Mouse (Mus musculus) neural tube, embryonic 14.5 days (tissue): ENCODE measurements around the gene Cbfb. TPM values are rescaled to one million over a fixed set of nuclear protein-coding genes. Genes with fewer than 3 reads are reported as not detected.
"Not testable (repeated sequence)": the region's sequence is repeated elsewhere in the genome, so short reads cannot be mapped to it uniquely, and the experiment has no call there.

Experiments
- ATAC-seq: fragments of 200-750 bp; cut with Nextera tagmentation; 2 replicates; pipeline ENCODE4 v1.8.0; 2017; ENCODE audit warnings: low read depth, mild to moderate bottlenecking, moderate TSS enrichment, moderate library complexity
- H3K27ac ChIP-seq: fragments of 300-500 bp; sonication (generic); 2 replicates; pipeline ENCODE4 v1.5.1; 2014; ENCODE audit warnings: low read depth, mild to moderate bottlenecking, control low read depth, low read length, moderate library complexity, mixed read lengths
- H3K27me3 ChIP-seq: fragments of 300-500 bp; sonication (generic); 2 replicates; pipeline ENCODE4 v1.6.1; 2014; ENCODE audit warnings: low read length; ENCODE audit not compliant: control insufficient read depth, insufficient read depth
- H3K36me3 ChIP-seq: fragments of 300-500 bp; sonication (generic); 2 replicates; pipeline ENCODE4 v1.6.1; 2014; ENCODE audit warnings: low read length, mixed read lengths; ENCODE audit not compliant: control insufficient read depth, insufficient read depth
- H3K4me1 ChIP-seq: fragments of 300-500 bp; sonication (generic); 2 replicates; pipeline ENCODE4 v1.6.1; 2014; ENCODE audit warnings: low read length; ENCODE audit not compliant: control insufficient read depth, insufficient read depth
- H3K4me2 ChIP-seq: fragments of 300-500 bp; sonication (generic); 2 replicates; pipeline ENCODE4 v1.6.1; 2014; ENCODE audit warnings: mild to moderate bottlenecking, low read depth, low read length, control low read depth
- H3K4me3 ChIP-seq: fragments of 300-500 bp; sonication (generic); 2 replicates; pipeline ENCODE4 v1.5.1; 2014; ENCODE audit warnings: low read depth, low read length, control low read depth, mixed read lengths
- H3K9ac ChIP-seq: fragments of 300-500 bp; sonication (generic); replicated peaks from 2 replicates; pipeline ENCODE4 v1.6.1; 2014; ENCODE audit warnings: low read depth, mild to moderate bottlenecking, control low read depth, low read length, mixed read lengths
- H3K9me3 ChIP-seq: fragments of 300-500 bp; sonication (generic); 2 replicates; pipeline ENCODE4 v1.6.1; 2016; ENCODE audit warnings: low read length; ENCODE audit not compliant: control insufficient read depth
- WGBS: fragments of 180-500 bp; shearing (Covaris S2); extraction: QIAGEN DNeasy Blood & Tissue Kit; methylation state at CpG from one replicate; pipeline ENCODE4 v1.1.7; 2014; 5-methylcytosine and 5-hydroxymethylcytosine counted together
- polyA plus RNA-seq: library from polyadenylated mRNA; unstranded; fragments of >200 nt; fragmentation: Nextera tagmentation; extraction: Ambion mirVana; gene quantifications from 2 replicates; pipeline ENCODE4 v1.2.1, GENCODE M21; 2014

Cbfb gene
- polyA plus RNA-seq, 1 experiment from 2014 or later: 32.4 TPM

GRCm38 (mm10) chr8:105171116-105172002, 885 bp downstream of the Cbfb start:
- Histone ChIP-seq H3K4me2 (peak overlapping the region; percentile 57), H3K36me3 (no peaks in the 10 kb centered on the region), H3K4me3 (peak overlapping the region; percentile 90), H3K9me3 (no peaks in the 10 kb centered on the region), H3K27ac (peak overlapping the region; percentile 90), H3K9ac (peak overlapping the region; percentile 75), H3K27me3 (no peaks in the 10 kb centered on the region), H3K4me1 (no peaks in the 10 kb centered on the region)
- peak; percentile 54 for ATAC-seq
- under 1% methylated on average over 87 of the region's 92 CpGs for WGBS

- no peak overlapping the region for H3K27ac ChIP-seq
- no peaks in the 10 kb centered on the region for H3K9me3 ChIP-seq
- H3K4me1 ChIP-seq: no peaks in the 10 kb centered on the region
- WGBS: 36% methylated on average over 6 of the region's 6 CpGs
- no peak for ATAC-seq
- peak overlapping the region; percentile 57 for H3K4me2 ChIP-seq
- H3K4me3 ChIP-seq: peak overlapping the region; percentile 90
- no peaks in the 10 kb centered on the region for H3K36me3 ChIP-seq
- H3K9ac ChIP-seq: peak overlapping the region; percentile 75; the same call in 1 of the 2 replicates
- no peaks in the 10 kb centered on the region for H3K27me3 ChIP-seq
Observed at GRCm38 (mm10) chr8:105172003-105172362, 1.5 kb downstream of the Cbfb start.

GRCm38 (mm10) chr8:105175287-105175686, 4.8 kb downstream of the Cbfb start:
- H3K9ac ChIP-seq, H3K4me3 ChIP-seq, H3K4me2 ChIP-seq, H3K27ac ChIP-seq, H3K4me1 ChIP-seq, H3K27me3 ChIP-seq, H3K9me3 ChIP-seq, ATAC-seq, H3K36me3 ChIP-seq: not testable (repeated sequence)
- 93% methylated on average over 3 of the region's 3 CpGs for whole genome bisulfite sequencing

- Histone ChIP-seq H3K27me3 (no peaks in the 10 kb centered on the region), H3K36me3 (no peaks in the 10 kb centered on the region), H3K9me3 (no peaks in the 10 kb centered on the region), H3K27ac (no peak overlapping the region), H3K4me3 (no peak overlapping the region), H3K4me1 (no peaks in the 10 kb centered on the region), H3K4me2 (no peak overlapping the region), H3K9ac (no peak overlapping the region)
- 87% methylated on average over 6 of the region's 6 CpGs for WGBS
- ATAC-seq: no peak
Observed at GRCm38 (mm10) chr8:105178211-105178800, 7.8 kb downstream of the Cbfb start.

- ATAC-seq: no peak
Observed at GRCm38 (mm10) chr8:105182201-105182600, 11.7 kb downstream of the Cbfb start.

GRCm38 (mm10) chr8:105186467-105187005, 16.1 kb downstream of the Cbfb start:
- Histone ChIP-seq H3K36me3 (no peaks in the 10 kb centered on the region), H3K27me3 (no peaks in the 10 kb centered on the region), H3K4me3 (no peak overlapping the region), H3K9me3 (no peaks in the 10 kb centered on the region), H3K27ac (no peak overlapping the region), H3K9ac (no peak overlapping the region), H3K4me2 (no peak overlapping the region), H3K4me1 (no peaks in the 10 kb centered on the region)
- no peak for ATAC-seq
- WGBS: 61% methylated on average over 1 of the region's 1 CpGs

More at GRCm38 (mm10) chr8:105182201-105182600, 11.7 kb downstream of the Cbfb start:
- H3K27me3 ChIP-seq: no peaks in the 10 kb centered on the region
- H3K4me3 ChIP-seq: no peak overlapping the region
- H3K36me3 ChIP-seq: no peaks in the 10 kb centered on the region
- H3K4me1 ChIP-seq: no peaks in the 10 kb centered on the region
- no peaks in the 10 kb centered on the region for H3K9me3 ChIP-seq
- H3K9ac ChIP-seq: no peak overlapping the region
- WGBS: 89% methylated on average over 1 of the region's 1 CpGs
- no peak overlapping the region for H3K27ac ChIP-seq
- H3K4me2 ChIP-seq: no peak overlapping the region

GRCm38 (mm10) chr8:105192182-105192581, 21.7 kb downstream of the Cbfb start:
- H3K36me3 ChIP-seq: peaks cover 12% of the 10 kb centered on the region
- no peak overlapping the region for H3K4me3 ChIP-seq
- no peaks in the 10 kb centered on the region for H3K27me3 ChIP-seq
- H3K27ac ChIP-seq: no peak overlapping the region
- no peaks in the 10 kb centered on the region for H3K9me3 ChIP-seq
- no peak for ATAC-seq
- no peak overlapping the region for H3K4me2 ChIP-seq
- H3K9ac ChIP-seq: no peak overlapping the region
- H3K4me1 ChIP-seq: no peaks in the 10 kb centered on the region
- 93% methylated on average over 5 of the region's 5 CpGs for WGBS

GRCm38 (mm10) chr8:105205748-105206147, 35.3 kb downstream of the Cbfb start:
- 79% methylated on average over 1 of the region's 1 CpGs for WGBS
- Histone ChIP-seq H3K27me3 (no peaks in the 10 kb centered on the region), H3K9ac (no peak overlapping the region), H3K4me1 (no peaks in the 10 kb centered on the region), H3K9me3 (no peaks in the 10 kb centered on the region), H3K36me3 (no peaks in the 10 kb centered on the region), H3K27ac (no peak overlapping the region), H3K4me2 (no peak overlapping the region), H3K4me3 (no peak overlapping the region)
- ATAC-seq: peak; percentile 74; the same call in 1 of the 2 replicates

GRCm38 (mm10) chr8:105206766-105207275, 36.3 kb downstream of the Cbfb start:
- 80% methylated on average over 7 of the region's 7 CpGs for WGBS
- no peak for ATAC-seq

More at GRCm38 (mm10) chr8:105206766-105207275, 36.3 kb downstream of the Cbfb start:
- Histone ChIP-seq H3K36me3 (no peaks in the 10 kb centered on the region), H3K27me3 (no peaks in the 10 kb centered on the region), H3K4me3 (no peak overlapping the region), H3K9ac (no peak overlapping the region), H3K9me3 (no peaks in the 10 kb centered on the region), H3K4me2 (no peak overlapping the region), H3K27ac (no peak overlapping the region), H3K4me1 (no peaks in the 10 kb centered on the region)
